Mouse (Mus musculus): ENCODE data around the gene Hnrnpa1. TPM values are rescaled to one million over a fixed set of nuclear protein-coding genes. Genes with fewer than 3 reads are reported as not detected.

Gene Hnrnpa1
- polyA plus RNA-seq, 1 experiment from 2014 or later: 906 TPM

- no peaks in the 10 kb centered on the region for H3K27me3 ChIP-seq (ENCODE audit: control insufficient read depth, insufficient read depth, low read length)
- H3K4me2 ChIP-seq (replicated peaks; ENCODE audit: low read depth, low read length): no peak overlapping the region
- no peaks in the 10 kb centered on the region for H3K36me3 ChIP-seq (ENCODE audit: control insufficient read depth, insufficient read depth, low read length)
- peaks cover 11% of the 10 kb centered on the region for H3K4me1 ChIP-seq (ENCODE audit: control insufficient read depth, insufficient read depth, low read length)
- no peaks in the 10 kb centered on the region for H3K9me3 ChIP-seq (ENCODE audit: control insufficient read depth, low read depth, low read length)
- H3K9ac ChIP-seq (replicated peaks; ENCODE audit: low read depth, low read length): no peak overlapping the region
- no peak for ATAC-seq (ENCODE audit: insufficient number of reproducible peaks, insufficient read depth, low FRiP score, low read depth)
- H3K4me3 ChIP-seq (ENCODE audit: low read depth, low read length): no peak overlapping the region
- H3K27ac ChIP-seq (ENCODE audit: low read length): no peak overlapping the region
- 86% methylated on average over 6 of the region's 6 CpGs for WGBS
Observed at GRCm38 (mm10) chr15:103256210-103256986, 16.2 kb downstream of the Hnrnpa1 start.

DNA sequence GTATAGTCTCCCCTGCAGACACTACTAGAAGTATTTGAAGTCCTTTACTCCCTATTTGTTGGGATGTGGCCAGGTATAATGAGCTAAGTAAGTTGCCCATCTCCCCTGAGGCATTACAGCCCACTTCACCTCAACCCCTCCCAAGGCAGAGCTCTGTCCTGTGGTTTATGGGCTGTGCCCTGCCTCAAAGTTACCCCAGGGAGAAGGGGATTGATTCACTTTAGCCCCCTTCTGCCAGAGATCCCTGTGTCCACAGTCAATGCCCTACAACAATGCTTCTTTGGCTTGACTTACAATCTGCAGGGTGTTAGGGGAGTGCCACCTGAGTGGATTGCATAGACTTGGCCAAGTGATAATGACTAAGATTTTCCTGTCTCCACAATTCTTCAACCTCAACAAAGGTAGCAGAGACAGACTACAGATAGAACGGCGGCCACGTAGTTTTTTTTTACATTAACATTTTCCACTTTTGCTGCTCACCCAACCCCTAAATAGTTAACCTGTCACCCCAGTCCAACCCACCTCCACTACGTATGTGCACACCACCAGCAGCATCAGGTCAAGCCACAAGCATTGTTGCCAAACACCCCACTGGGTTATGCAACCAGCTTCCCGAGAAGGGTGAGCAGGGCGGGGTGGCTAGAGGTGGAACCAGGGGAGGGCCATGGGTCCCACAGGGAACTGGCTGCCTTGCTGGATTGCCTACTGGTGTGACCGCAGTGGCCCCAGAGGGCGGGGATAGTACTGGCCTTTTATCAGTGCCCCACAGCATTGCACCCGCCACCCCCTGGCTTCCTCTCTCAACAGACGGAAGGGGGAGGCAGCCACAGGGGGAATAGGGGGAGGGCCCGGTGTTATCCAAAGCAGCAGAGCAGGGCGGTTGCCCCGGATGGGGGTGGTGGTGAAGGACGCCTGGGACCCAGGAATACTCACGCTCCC is 17.8 kb downstream of the Hnrnpa1 start, which contains the start of gene Nfe2:
Nfe2 (minus strand) TSS at position 614 of the 939 bp plus-strand sequence.
- 11% methylated on average over 15 of the region's 15 CpGs for WGBS

DNA sequence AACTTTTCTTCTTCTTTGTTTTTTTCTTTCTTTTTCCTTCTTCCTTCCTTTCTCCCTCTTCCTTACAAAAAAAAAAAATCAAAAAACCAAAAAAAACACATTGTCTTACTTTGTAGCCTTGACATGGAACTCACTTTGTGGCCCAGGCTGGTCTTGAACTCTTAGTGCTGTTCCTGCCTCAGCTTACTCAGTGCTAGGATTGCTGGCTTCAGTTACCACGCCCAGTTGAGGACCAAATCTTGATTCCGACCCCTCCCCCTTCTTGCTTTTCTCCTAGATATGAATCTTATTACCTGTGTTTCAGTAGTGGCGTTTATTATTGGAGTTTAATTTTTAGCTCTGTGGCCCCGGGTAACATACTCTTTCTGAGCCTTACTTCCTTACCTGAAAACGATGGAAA is 18.9 kb downstream of the Hnrnpa1 start:
- no peak overlapping the region for H3K4me3 ChIP-seq (ENCODE audit: low read depth, low read length)
- no peak for ATAC-seq (ENCODE audit: insufficient number of reproducible peaks, insufficient read depth, low FRiP score, low read depth)
- H3K36me3 ChIP-seq (ENCODE audit: control insufficient read depth, insufficient read depth, low read length): no peaks in the 10 kb centered on the region
- no peak overlapping the region for H3K27ac ChIP-seq (ENCODE audit: low read length)
- 86% methylated on average over 5 of the region's 5 CpGs for WGBS
- H3K4me2 ChIP-seq (replicated peaks; ENCODE audit: low read depth, low read length): no peak overlapping the region
- H3K27me3 ChIP-seq (ENCODE audit: control insufficient read depth, insufficient read depth, low read length): no peaks in the 10 kb centered on the region
- no peak overlapping the region for H3K9ac ChIP-seq (replicated peaks; ENCODE audit: low read depth, low read length)
- no peaks in the 10 kb centered on the region for H3K9me3 ChIP-seq (ENCODE audit: control insufficient read depth, low read depth, low read length)
- peaks cover 11% of the 10 kb centered on the region for H3K4me1 ChIP-seq (ENCODE audit: control insufficient read depth, insufficient read depth, low read length)

More for the DNA sequence above, 17.8 kb downstream of the Hnrnpa1 start, which contains the start of gene Nfe2:
- Histone ChIP-seq H3K27ac (ENCODE audit: low read length) (no peak within 1 kb of the TSS), H3K9me3 (ENCODE audit: control insufficient read depth, low read depth, low read length) (no peaks in the 10 kb centered on the region), H3K36me3 (ENCODE audit: control insufficient read depth, insufficient read depth, low read length) (no peaks in the 10 kb centered on the region), H3K4me1 (ENCODE audit: control insufficient read depth, insufficient read depth, low read length) (peaks cover 11% of the 10 kb centered on the region), H3K4me2 (replicated peaks; ENCODE audit: low read depth, low read length) (peak within 1 kb of the TSS; percentile 27), H3K9ac (replicated peaks; ENCODE audit: low read depth, low read length) (no peak within 1 kb of the TSS), H3K4me3 (ENCODE audit: low read depth, low read length) (no peak within 1 kb of the TSS; the same call in 1 of the 2 replicates), H3K27me3 (ENCODE audit: control insufficient read depth, insufficient read depth, low read length) (no peaks in the 10 kb centered on the region)
- peak; percentile 93 for ATAC-seq (ENCODE audit: insufficient number of reproducible peaks, insufficient read depth, low FRiP score, low read depth)

DNA sequence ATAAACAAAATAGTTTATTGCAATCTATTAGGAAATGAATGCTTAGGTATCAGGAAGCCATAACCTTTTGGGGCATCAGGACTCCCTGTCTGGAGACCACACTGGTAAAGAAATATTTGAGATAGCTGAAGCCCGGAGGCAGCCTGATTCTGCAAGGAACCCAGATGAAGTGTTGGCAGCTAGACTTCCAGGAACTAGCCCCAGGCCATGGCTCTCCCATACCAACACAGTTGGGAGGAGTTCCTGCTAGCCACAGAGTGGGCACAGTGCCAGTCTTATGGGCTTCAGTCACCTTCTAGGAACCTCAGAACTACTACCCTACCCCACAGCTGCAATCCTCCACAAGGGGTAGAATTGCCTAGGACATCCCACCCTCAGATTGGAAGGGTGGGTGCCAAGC is 19.8 kb downstream of the Hnrnpa1 start:
- Histone ChIP-seq H3K27me3 (ENCODE audit: control insufficient read depth, insufficient read depth, low read length) (no peaks in the 10 kb centered on the region), H3K36me3 (ENCODE audit: control insufficient read depth, insufficient read depth, low read length) (no peaks in the 10 kb centered on the region), H3K4me3 (ENCODE audit: low read depth, low read length) (no peak overlapping the region), H3K4me2 (replicated peaks; ENCODE audit: low read depth, low read length) (no peak overlapping the region), H3K9ac (replicated peaks; ENCODE audit: low read depth, low read length) (no peak overlapping the region), H3K4me1 (ENCODE audit: control insufficient read depth, insufficient read depth, low read length) (peaks cover 7% of the 10 kb centered on the region), H3K9me3 (ENCODE audit: control insufficient read depth, low read depth, low read length) (no peaks in the 10 kb centered on the region), H3K27ac (ENCODE audit: low read length) (no peak overlapping the region)
- 46% methylated on average over 1 of the region's 1 CpGs for WGBS
- ATAC-seq (ENCODE audit: insufficient number of reproducible peaks, insufficient read depth, low FRiP score, low read depth): no peak

DNA sequence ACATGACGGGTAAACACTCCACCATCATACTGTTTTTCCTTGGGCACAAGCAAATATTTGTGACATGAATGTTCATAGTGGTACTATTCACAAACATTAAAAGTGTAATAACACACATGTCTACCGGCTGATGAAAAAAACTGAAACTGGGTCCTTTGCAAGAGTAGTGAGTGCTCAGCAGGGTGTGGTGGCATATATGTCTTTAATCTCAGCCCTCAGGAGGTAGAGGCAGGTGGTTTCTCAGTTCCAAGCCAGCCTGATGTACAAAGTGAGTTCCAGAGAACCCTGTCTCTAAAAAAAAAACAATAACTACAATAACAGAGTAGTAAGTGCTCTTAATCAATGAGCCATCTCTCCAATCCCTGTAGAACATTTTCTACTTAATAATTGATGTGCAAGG is 24.6 kb downstream of the Hnrnpa1 start:
- WGBS: 84% methylated on average over 2 of the region's 2 CpGs
- no peaks in the 10 kb centered on the region for H3K9me3 ChIP-seq (ENCODE audit: control insufficient read depth, low read depth, low read length)
- ATAC-seq (ENCODE audit: insufficient number of reproducible peaks, insufficient read depth, low FRiP score, low read depth): no peak
- H3K27ac ChIP-seq (ENCODE audit: low read length): no peak overlapping the region
- no peak overlapping the region for H3K4me2 ChIP-seq (replicated peaks; ENCODE audit: low read depth, low read length)
- H3K4me3 ChIP-seq (ENCODE audit: low read depth, low read length): no peak overlapping the region
- H3K36me3 ChIP-seq (ENCODE audit: control insufficient read depth, insufficient read depth, low read length): no peaks in the 10 kb centered on the region
- H3K27me3 ChIP-seq (ENCODE audit: control insufficient read depth, insufficient read depth, low read length): no peaks in the 10 kb centered on the region
- H3K9ac ChIP-seq (replicated peaks; ENCODE audit: low read depth, low read length): no peak overlapping the region
- H3K4me1 ChIP-seq (ENCODE audit: control insufficient read depth, insufficient read depth, low read length): no peaks in the 10 kb centered on the region

GRCm38 (mm10) chr15:103268903-103269302 is 28.7 kb downstream of the Hnrnpa1 start:
- no peaks in the 10 kb centered on the region for H3K9me3 ChIP-seq (ENCODE audit: control insufficient read depth, low read depth, low read length)
- H3K27ac ChIP-seq (ENCODE audit: low read length): no peak overlapping the region
- ATAC-seq (ENCODE audit: insufficient number of reproducible peaks, insufficient read depth, low FRiP score, low read depth): no peak
- H3K4me3 ChIP-seq (ENCODE audit: low read depth, low read length): no peak overlapping the region
- WGBS: 81% methylated on average over 4 of the region's 4 CpGs
- no peaks in the 10 kb centered on the region for H3K36me3 ChIP-seq (ENCODE audit: control insufficient read depth, insufficient read depth, low read length)
- peaks cover 5% of the 10 kb centered on the region; the same call in 1 of the 2 replicates for H3K4me1 ChIP-seq (ENCODE audit: control insufficient read depth, insufficient read depth, low read length)
- H3K4me2 ChIP-seq (replicated peaks; ENCODE audit: low read depth, low read length): no peak overlapping the region
- no peaks in the 10 kb centered on the region for H3K27me3 ChIP-seq (ENCODE audit: control insufficient read depth, insufficient read depth, low read length)
- no peak overlapping the region for H3K9ac ChIP-seq (replicated peaks; ENCODE audit: low read depth, low read length)

DNA sequence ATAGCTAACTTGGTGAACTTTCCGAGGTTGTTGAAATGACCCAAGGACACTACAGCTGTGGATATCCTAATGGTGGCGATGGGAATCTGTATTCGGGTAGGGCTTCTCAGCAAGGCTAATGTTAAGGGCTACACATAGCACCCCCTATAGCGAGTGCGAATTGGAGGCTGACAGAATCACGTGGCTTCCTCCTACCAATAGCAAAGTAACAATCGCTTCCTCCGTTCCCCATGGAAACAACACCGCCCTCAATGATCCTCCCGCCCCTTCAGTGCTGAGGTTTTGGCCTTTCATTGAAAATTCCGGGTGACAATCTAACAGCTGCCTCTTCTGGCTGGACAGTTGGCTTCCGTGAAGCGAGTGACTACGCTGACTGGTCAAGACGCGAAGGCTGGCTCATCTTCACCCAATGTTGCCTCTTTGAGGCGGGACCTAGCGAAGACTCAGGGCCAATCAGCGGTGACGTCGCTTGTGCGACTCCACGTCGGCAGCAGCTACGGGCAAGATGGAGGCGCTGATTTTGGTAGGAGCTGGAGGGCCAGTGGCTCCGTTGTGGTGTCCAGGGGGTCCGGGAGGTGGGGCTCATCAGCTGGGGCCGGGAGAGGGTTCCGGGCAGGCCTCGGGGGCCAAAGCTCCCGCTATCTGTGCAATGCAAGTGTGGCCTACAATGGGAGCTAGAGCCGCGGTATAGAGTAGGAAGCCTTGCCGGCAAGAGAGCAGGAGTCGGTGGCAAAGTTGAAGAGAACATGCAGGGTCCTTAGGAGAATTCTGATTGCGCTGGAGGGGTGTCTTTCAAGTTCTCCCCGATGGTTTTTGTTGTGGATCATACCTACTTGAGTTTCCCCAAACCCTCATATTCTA is 32.4 kb downstream of the Hnrnpa1 start, which contains the start of gene Copz1:
Copz1 (plus strand) TSS at position 296 of the 861 bp plus-strand sequence.
- Histone ChIP-seq H3K9ac (replicated peaks; ENCODE audit: low read depth, low read length) (peak within 1 kb of the TSS; percentile 81), H3K4me3 (ENCODE audit: low read depth, low read length) (peak within 1 kb of the TSS; percentile 77), H3K36me3 (ENCODE audit: control insufficient read depth, insufficient read depth, low read length) (no peaks in the 10 kb centered on the region; the same call in 1 of the 2 replicates), H3K27ac (ENCODE audit: low read length) (0 out of 2 replicates have a peak within 1 kb of the TSS, but pooled peaks have one; percentile 23), H3K4me1 (ENCODE audit: control insufficient read depth, insufficient read depth, low read length) (peaks cover 7% of the 10 kb centered on the region; the same call in 1 of the 2 replicates), H3K9me3 (ENCODE audit: control insufficient read depth, low read depth, low read length) (no peaks in the 10 kb centered on the region), H3K4me2 (replicated peaks; ENCODE audit: low read depth, low read length) (peak within 1 kb of the TSS; percentile 64), H3K27me3 (ENCODE audit: control insufficient read depth, insufficient read depth, low read length) (no peaks in the 10 kb centered on the region)
- under 1% methylated on average over 38 of the region's 38 CpGs for WGBS
- ATAC-seq (ENCODE audit: insufficient number of reproducible peaks, insufficient read depth, low FRiP score, low read depth): peak; percentile 99

Data from stomach, embryonic 14.5 days (tissue).